Mouse (Mus musculus) embryonic fibroblast, embryonic 13.5 days (primary cell): ENCODE results near the gene Slc36a1. TPM values are rescaled to one million over a fixed set of nuclear protein-coding genes. Genes with fewer than 3 reads are reported as not detected.

Source experiments
- H3K27ac ChIP-seq: 2 replicates; pipeline ENCODE4 v1.5.1; 2012; ENCODE audit warnings: low read length, control low read depth, inconsistent platforms; ENCODE audit not compliant: insufficient read depth
- H3K4me1 ChIP-seq: 2 replicates; pipeline ENCODE4 v1.6.1; 2011; ENCODE audit warnings: low read length; ENCODE audit not compliant: control insufficient read depth, insufficient read depth
- H3K4me3 ChIP-seq: 2 replicates; pipeline ENCODE4 v1.5.1; 2011; ENCODE audit warnings: mild to moderate bottlenecking, control low read depth, low read length; ENCODE audit not compliant: insufficient read depth
- CTCF ChIP-seq: IDR thresholded peaks from 2 replicates; pipeline ENCODE4 v1.5.1; 2011; ENCODE audit warnings: mild to moderate bottlenecking, control low read depth, low read length, moderate library complexity, borderline replicate concordance; ENCODE audit not compliant: insufficient read depth
- POLR2A ChIP-seq: IDR thresholded peaks from 2 replicates; pipeline ENCODE4 v1.6.1; 2011; ENCODE audit warnings: low read depth, mild to moderate bottlenecking, control low read depth, low read length, moderate library complexity
- polyA plus RNA-seq: library from polyadenylated mRNA; stranded (reverse); fragments of >200 nt; gene quantifications from 2 replicates; pipeline ENCODE4 v1.2.4, GENCODE M21; 2011; ENCODE audit warnings: low read depth; ENCODE audit not compliant: missing spikeins, insufficient read length

Slc36a1 gene
- polyA plus RNA-seq, 1 experiment = 15.7 TPM

DNA sequence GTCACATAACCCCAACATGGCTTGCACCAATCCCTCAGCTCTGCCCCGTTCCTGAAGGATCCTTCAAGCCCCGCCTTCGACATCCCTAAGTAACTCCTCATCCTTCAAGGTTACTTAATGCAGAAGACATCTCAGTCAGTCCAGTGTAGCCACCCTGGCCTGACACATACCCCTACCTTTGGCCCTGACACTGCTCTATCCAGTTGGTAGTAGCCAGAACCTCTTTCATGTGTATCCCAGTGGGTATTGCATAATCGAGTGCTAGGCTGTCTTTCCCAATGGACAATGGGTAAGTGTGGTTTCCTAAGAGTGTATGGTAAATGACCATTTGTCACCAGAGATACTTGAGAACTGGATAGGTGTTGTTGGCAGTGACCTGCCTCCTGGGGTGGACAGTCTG is 25.3 kb upstream of the Slc36a1 start:
- no peaks in the 10 kb centered on the region for H3K4me1 ChIP-seq
- H3K4me3 ChIP-seq = no peak overlapping the region
- TF ChIP-seq CTCF = no peak
- TF ChIP-seq POLR2A = no peak
- H3K27ac ChIP-seq = no peak overlapping the region

DNA sequence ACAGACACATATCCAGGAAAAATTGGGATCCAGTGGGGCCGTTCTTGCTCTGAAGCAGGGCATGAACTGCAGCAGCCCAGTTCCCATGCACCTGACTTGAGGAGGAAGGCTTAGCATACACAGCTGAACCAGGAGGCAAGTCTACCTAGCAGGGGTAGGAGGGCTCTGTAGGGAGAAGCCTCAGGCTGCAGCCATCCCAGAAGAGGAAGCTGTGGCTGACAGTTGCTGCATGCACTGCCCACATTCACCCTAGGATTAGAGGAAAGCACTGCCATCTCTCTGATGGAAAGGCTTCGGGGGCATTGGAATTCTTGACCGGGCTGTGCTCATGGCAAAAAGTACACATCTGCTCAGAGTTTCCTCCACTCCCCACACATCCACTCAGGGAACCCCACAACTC is 24.3 kb upstream of the Slc36a1 start:
- H3K4me3 ChIP-seq = no peak overlapping the region
- no peak for TF ChIP-seq POLR2A
- TF ChIP-seq CTCF = no peak
- no peaks in the 10 kb centered on the region for H3K4me1 ChIP-seq
- no peak overlapping the region for H3K27ac ChIP-seq

DNA sequence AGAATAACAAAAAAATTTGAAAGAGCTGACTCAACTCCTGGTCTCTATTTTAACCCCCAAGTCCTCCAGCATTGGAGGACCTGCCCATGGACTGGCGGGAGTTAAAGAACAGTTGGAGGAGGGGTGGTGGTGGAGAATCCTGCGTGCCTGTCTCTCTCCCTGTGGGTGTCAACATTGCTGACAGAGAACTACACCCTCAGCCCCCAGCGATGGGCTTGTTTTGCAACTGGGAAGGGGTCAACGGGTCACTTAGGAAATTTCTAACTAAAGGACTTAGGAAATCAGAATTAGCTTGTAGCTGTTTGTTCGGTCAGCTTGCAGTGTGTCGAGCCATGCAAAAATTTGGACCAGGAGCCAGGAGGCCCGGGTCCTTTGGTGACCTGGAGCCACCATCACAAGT is 21.0 kb upstream of the Slc36a1 start:
- TF ChIP-seq POLR2A (no peak), CTCF (no peak)
- H3K4me3 ChIP-seq = no peak overlapping the region
- no peaks in the 10 kb centered on the region for H3K4me1 ChIP-seq
- no peak overlapping the region for H3K27ac ChIP-seq

DNA sequence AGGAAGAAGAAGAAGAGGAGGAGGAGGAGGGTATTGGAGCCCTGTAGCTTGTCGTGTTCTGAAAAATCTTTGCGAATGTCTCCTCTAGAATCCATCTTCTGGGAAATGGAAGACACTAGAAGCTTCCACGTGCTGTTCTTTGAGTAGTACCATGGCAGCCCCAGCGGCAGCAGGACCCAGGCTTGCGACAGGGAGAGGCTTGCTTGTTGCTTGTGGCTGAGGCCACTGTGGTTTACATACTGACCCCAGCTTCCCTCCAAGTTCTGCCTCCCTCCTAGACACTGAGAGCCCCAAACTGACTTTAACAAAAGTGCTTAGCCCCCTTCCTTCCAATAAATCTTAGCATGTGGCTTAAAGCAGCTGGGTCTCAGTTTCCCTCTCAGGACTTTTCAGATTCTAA is 19.9 kb upstream of the Slc36a1 start:
- Histone ChIP-seq H3K4me3 (no peak overlapping the region), H3K27ac (no peak overlapping the region), H3K4me1 (no peaks in the 10 kb centered on the region)
- TF ChIP-seq POLR2A (no peak), CTCF (no peak)

DNA sequence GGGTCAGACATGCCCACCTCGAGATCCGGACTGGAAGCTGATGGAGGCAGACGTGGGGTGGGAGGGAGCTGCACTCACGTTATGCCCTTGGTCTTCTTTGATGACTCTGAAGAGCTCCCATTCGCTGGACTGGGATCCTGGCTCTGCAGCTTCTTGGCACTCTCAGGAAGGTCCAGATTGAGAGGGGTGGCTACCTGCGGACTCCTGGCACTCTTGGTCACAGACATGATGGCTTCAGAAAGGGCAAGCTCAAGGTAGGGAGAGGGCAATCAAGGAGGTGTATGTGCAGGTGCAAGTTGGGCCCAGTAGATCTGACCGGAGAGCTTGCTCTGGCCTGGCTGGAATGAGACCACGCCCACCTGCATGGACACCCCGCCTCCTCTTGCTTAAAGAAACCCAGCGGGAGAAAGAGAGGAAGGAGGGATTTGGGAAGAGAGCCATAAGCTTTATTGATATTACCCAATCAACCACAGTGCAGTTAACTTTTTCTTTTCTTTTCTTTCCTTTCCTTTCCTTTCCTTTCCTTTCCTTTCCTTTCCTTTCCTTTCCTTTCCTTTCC is 19.3 kb upstream of the Slc36a1 start, which contains the start of gene Slc36a2:
Gene Slc36a2, minus strand, starts transcription at position 345 of the 559 bp plus-strand sequence.
- no peak for TF ChIP-seq CTCF
- TF ChIP-seq POLR2A = no peak

DNA sequence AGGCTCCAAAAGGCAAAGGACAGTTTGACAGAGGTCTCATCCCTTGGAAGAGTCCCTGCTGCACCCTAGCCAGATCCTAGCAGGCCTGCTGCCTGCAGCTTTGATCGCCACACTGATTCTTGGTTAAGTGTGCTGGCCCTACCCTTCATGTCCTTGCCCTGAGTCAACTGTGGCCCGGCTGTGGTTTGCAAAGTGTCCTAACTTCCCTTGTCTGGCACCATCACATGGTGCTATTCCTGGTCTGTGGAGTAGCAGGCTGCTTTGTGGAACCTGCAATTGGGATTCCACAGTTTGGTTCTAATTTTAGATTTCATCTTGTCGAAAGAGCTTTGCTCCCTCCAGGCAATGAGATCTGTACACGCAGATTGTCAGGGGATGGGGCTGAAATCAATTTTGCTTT is 16.9 kb upstream of the Slc36a1 start:
- no peak overlapping the region for H3K27ac ChIP-seq
- TF ChIP-seq POLR2A (no peak), CTCF (no peak)
- no peak overlapping the region for H3K4me3 ChIP-seq
- no peaks in the 10 kb centered on the region for H3K4me1 ChIP-seq

More for the DNA sequence above, 19.3 kb upstream of the Slc36a1 start, which contains the start of gene Slc36a2:
- Histone ChIP-seq H3K4me1 (no peaks in the 10 kb centered on the region), H3K4me3 (no peak within 1 kb of the TSS), H3K27ac (no peak within 1 kb of the TSS)

DNA sequence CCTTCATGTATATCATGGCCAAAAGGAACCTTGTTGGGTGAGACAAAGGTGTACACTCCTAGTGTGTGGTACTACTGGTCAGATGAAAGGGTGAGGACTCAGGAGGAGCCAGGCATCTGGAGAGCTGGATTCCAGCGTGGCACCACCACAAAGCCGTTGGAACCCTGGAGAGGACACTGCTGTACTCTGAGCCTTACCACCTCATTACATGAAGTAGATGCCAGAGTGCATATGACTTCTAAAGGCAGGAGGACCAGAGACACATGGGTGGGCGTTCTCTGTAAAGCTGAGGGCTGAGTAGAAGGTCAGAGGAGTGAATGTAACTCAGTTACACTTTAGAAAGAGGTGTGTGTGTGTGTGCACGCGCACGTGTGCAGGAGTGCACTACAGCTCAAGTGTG is 16.4 kb upstream of the Slc36a1 start:
- H3K4me3 ChIP-seq = no peak overlapping the region
- TF ChIP-seq CTCF (no peak), POLR2A (no peak)
- no peak overlapping the region for H3K27ac ChIP-seq
- H3K4me1 ChIP-seq = no peaks in the 10 kb centered on the region

DNA sequence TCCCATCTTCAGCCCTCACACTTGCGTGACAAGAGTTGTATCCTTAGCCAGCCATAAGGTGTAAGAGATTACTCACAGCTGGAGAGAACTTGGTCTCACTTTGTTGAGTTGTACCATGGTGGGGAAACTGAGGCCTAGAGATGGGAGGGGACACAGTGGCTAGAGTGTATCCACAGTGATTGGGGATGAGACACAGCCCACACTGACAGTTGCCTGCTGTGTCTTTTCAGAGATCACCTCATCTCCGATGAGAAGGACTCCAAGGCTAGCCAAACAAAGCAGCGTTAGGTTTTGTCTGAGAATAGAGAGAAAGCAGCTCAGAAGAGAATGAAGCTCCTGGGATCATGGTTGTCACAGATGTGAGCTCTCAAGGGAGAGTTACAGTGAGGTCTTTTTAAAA is 13.9 kb upstream of the Slc36a1 start:
- H3K4me1 ChIP-seq = no peaks in the 10 kb centered on the region
- H3K4me3 ChIP-seq = no peak overlapping the region
- TF ChIP-seq CTCF = no peak
- no peak for TF ChIP-seq POLR2A
- H3K27ac ChIP-seq = no peak overlapping the region

DNA sequence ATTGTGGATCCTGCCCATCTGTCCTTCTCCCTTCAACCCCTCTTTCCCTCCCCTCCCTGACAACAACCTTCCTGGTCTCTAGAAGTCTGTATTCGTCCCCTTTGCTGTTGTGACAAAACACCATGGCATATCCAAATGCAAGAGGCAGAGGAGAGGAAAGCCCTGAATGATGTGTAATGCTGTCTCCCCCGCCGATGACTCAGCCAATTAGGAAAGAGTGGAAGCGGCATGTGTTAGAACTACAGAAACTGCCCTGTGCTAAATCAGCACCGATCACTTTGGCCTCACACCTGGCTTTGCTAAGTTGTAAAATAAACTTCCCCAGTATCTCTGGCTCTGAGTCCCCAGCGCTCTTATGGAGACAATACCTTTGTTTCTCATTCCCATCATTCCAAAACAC is 7.1 kb upstream of the Slc36a1 start:
- Histone ChIP-seq H3K4me1 (0 out of 2 replicates have a peak, but pooled peaks cover 4% of the 10 kb centered on the region), H3K27ac (no peak overlapping the region), H3K4me3 (no peak overlapping the region)
- TF ChIP-seq POLR2A (no peak), CTCF (no peak)

DNA sequence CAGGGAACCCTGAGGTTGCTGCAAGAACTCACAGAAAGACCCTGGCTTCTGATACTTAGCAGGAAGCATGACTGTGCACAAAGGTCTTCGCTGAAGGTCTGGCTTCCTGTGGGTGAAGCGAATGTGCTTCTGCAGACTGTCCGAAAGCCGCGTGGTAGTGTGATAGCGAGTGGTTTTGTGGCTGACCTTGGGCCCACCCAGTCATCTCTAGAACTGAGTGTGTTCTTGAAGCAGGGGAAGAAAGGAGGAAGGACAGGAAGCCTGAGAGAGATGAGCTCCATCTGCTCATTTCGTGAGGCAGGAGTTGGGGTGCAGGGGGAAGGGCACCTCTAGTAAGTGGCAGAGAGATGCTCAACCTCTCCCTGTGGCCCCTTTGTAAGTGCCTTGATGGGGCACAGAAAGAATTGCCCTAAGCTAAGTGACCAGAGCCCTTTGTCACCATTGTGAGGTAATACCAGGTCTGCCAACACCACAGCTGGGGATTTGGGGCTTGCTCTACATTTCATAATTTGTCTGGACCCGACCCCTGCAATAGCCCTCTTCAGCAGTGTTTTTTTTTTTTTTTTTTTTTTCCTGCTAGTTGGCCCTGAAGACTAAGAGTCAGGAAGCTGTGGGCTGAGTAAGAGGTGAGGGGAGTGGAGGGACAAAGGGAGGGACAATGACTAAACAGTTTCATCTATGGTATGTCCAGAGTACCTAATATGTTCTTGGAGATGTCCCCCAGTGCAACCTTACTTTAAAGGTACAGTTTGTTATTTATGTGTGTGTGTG is 6.2 kb upstream of the Slc36a1 start:
- Histone ChIP-seq H3K4me1 (0 out of 2 replicates have a peak, but pooled peaks cover 4% of the 10 kb centered on the region), H3K4me3 (no peak overlapping the region), H3K27ac (no peak overlapping the region)
- TF ChIP-seq CTCF (no peak), POLR2A (no peak)

DNA sequence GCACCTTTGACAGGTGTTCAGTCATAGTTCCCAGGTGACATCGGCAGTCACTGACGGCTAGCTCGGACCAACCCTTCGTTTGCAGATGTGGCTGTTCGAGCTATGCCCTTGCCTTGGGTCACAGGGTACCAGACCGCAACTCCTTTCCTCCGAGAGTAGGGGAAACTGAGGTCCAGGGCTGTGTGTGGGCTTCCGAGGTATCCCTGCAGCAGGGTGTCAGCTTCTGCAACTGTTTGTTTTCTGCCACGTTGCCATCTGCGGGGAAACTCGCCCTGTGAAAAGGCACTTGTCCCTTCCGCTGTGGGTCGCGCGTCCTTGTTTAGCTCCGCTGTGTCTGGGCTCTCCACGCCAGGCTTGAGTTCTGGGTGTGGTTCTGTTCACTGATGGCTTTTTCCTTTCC is 452 bp downstream of the Slc36a1 start:
- no peaks in the 10 kb centered on the region; the same call in 1 of the 2 replicates for H3K4me1 ChIP-seq
- H3K4me3 ChIP-seq = peak overlapping the region; percentile 66
- TF ChIP-seq CTCF = no peak
- no peak for TF ChIP-seq POLR2A
- H3K27ac ChIP-seq = no peak overlapping the region
